Mouse (Mus musculus) thymus, adult 2 months (tissue): Measurements from ENCODE around the gene Gpc5.

Experiments
- CTCF ChIP-seq: fragments of 200-500 bp; IDR thresholded peaks from 2 replicates; pipeline ENCODE4 v1.5.1; 2012; ENCODE audit warnings: mild to moderate bottlenecking, control low read depth, low read length, moderate library complexity, borderline replicate concordance; ENCODE audit not compliant: control insufficient read depth, poor library complexity, insufficient read depth; ENCODE audit errors: extremely low read depth
- POLR2A ChIP-seq: fragments of 200-500 bp; IDR thresholded peaks from 2 replicates; pipeline ENCODE4 v1.6.1; 2012; ENCODE audit warnings: mild to moderate bottlenecking, low read length, control low read depth, moderate library complexity; ENCODE audit not compliant: control insufficient read depth, poor library complexity, insufficient read depth; ENCODE audit errors: extremely low read depth

DNA sequence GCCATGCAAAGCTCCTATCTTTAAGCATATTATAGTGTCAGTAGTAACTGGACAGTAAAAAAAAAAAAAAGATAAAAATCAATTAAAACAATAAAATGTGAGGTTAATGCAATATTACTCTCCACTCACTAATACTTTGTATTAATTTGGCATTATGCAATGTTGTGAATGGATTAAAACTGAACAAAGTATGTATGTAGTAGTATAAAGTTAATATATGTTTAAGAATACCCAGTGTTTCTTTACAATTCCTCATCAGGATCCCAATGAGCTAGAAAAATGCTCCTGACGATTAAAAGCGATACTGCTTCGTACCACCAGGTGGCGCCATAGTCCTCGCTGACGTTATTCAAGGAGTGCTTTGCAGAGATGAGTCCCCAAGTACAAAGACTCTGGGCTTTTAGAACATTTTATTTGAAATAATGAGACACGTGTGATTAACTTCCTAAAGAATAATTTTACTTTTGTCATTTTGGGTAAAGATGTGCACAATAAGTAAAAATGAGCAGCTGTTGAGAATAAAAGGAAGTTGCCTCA, 739.3 kb downstream of the Gpc5 start:
- TF ChIP-seq POLR2A (no peak), CTCF (no peak)
